Mouse (Mus musculus): ENCODE measurements at regions not wholly inside any gene's neighbourhood (a gene's known extent, or its start where the extent isn't known, plus 50 kb on each side); places are given as distances from the start of the nearest gene placed in this dataset.

- no peak for TF ChIP-seq CTCF (IDR thresholded peaks at IDR 0.05; ENCODE audit: low read depth, low read length)
- TF ChIP-seq POLR2A (IDR thresholded peaks at IDR 0.05; ENCODE audit: borderline replicate concordance, low read depth, low read length) = no peak
Observed at GRCm38 (mm10) chr19:15802641-15803040, 144.5 kb downstream of the Psat1 start.
